Mouse (Mus musculus) 3T3-L1 (cell line): ENCODE measurements around the gene Cdk19.
"Not testable (repeated sequence)": the region's sequence is repeated elsewhere in the genome, so short reads cannot be mapped to it uniquely, and the experiment has no call there.

Experiments
- DNase-seq: peaks from one replicate; pipeline ENCODE4 v3.0.0-alpha.2; 2015; ENCODE audit warnings: low read depth, low spot score

The Cdk19 gene

GRCm38 (mm10) chr10:40339351-40339964 lies at the start of gene Cdk19:
Gene Cdk19 (plus strand): TSS chr10:40339564.
- peak; percentile 66 for DNase-seq

GRCm38 (mm10) chr10:40292640-40293039 lies 46.7 kb upstream of the Cdk19 start:
- DNase-seq, result peak; percentile 66

GRCm38 (mm10) chr10:40300648-40301171 lies 38.7 kb upstream of the Cdk19 start:
- DNase-seq, result peak; percentile 94

- DNase-seq, result not testable (repeated sequence)
These were observed 37.9 kb upstream of the Cdk19 start for GRCm38 (mm10) chr10:40301181-40302075.

GRCm38 (mm10) chr10:40302140-40302985 lies 37.0 kb upstream of the Cdk19 start, which contains the start of gene Amd1:
Gene Amd1 (minus strand): TSS chr10:40302186.
- DNase-seq, result peak; percentile 98

GRCm38 (mm10) chr10:40305989-40306388 lies 33.4 kb upstream of the Cdk19 start:
- no peak for DNase-seq

- DNase-seq, result peak; percentile 72
These were observed 31.4 kb upstream of the Cdk19 start for GRCm38 (mm10) chr10:40307826-40308583.

GRCm38 (mm10) chr10:40309884-40310635 lies 29.3 kb upstream of the Cdk19 start:
- DNase-seq, result peak; percentile 55

GRCm38 (mm10) chr10:40312781-40313180 lies 26.6 kb upstream of the Cdk19 start:
- no peak for DNase-seq

GRCm38 (mm10) chr10:40316841-40317585 lies 22.4 kb upstream of the Cdk19 start:
- peak; percentile 69 for DNase-seq

GRCm38 (mm10) chr10:40320306-40320705 lies 19.1 kb upstream of the Cdk19 start:
- DNase-seq, result no peak

GRCm38 (mm10) chr10:40328004-40328551 lies 11.3 kb upstream of the Cdk19 start:
- peak; percentile 26 for DNase-seq

GRCm38 (mm10) chr10:40330262-40330661 lies 9.1 kb upstream of the Cdk19 start:
- no peak for DNase-seq

- DNase-seq, result no peak
These were observed 6.5 kb upstream of the Cdk19 start for GRCm38 (mm10) chr10:40332864-40333263.

GRCm38 (mm10) chr10:40342036-40342435 lies 2.7 kb downstream of the Cdk19 start:
- no peak for DNase-seq

GRCm38 (mm10) chr10:40346776-40347403 lies 7.5 kb downstream of the Cdk19 start:
- no peak for DNase-seq

- peak; percentile 61 for DNase-seq
These were observed 8.1 kb downstream of the Cdk19 start for GRCm38 (mm10) chr10:40347461-40347954.
